Mouse (Mus musculus) heart, adult 2 months (tissue): ENCODE measurements around the gene Cdk17. TPM values are rescaled to one million over a fixed set of nuclear protein-coding genes. Genes with fewer than 3 reads are reported as not detected.
A peak's percentile ranks its signal among the peaks of the same experiment; 100 is the strongest.

Experiments
- DNase-seq, 2 experiments: peaks; one replicate each; pipeline ENCODE4 v3.0.0; 2021
- H3K27ac ChIP-seq: fragments of 200-600 bp; 2 replicates; pipeline ENCODE4 v1.8.1; 2022
- H3K27me3 ChIP-seq: fragments of 200-500 bp; 2 replicates; pipeline ENCODE4 v1.6.1; 2012; ENCODE audit warnings: mild to moderate bottlenecking, low read length, inconsistent platforms, mixed read lengths; ENCODE audit not compliant: control insufficient read depth, insufficient read depth
- H3K36me3 ChIP-seq: fragments of 200-500 bp; 2 replicates; pipeline ENCODE4 v1.6.1; 2012; ENCODE audit warnings: low read length, inconsistent platforms; ENCODE audit not compliant: control insufficient read depth, insufficient read depth
- H3K4me1 ChIP-seq: fragments of 200-500 bp; 2 replicates; pipeline ENCODE4 v1.6.1; 2011; ENCODE audit warnings: low read length; ENCODE audit not compliant: control insufficient read depth, insufficient read depth
- H3K4me3 ChIP-seq: fragments of 200-600 bp; 2 replicates; pipeline ENCODE4 v1.8.1; 2022
- H3K79me2 ChIP-seq: fragments of 200-500 bp; replicated peaks from 2 replicates; pipeline ENCODE4 v1.6.1; 2012; ENCODE audit warnings: mild to moderate bottlenecking, inconsistent platforms, low read length, moderate library complexity, mixed read lengths; ENCODE audit not compliant: control insufficient read depth, insufficient read depth
- H3K9ac ChIP-seq: fragments of 200-500 bp; 2 replicates; pipeline ENCODE4 v1.6.1; 2012; ENCODE audit warnings: low read depth, mild to moderate bottlenecking, control low read depth, inconsistent platforms, low read length, mixed read lengths
- EP300 ChIP-seq: fragments of 200-500 bp; IDR thresholded peaks from 2 replicates; pipeline ENCODE4 v1.6.1; 2011; ENCODE audit warnings: low read depth, low read length, control low read depth; ENCODE audit not compliant: insufficient read depth
- POLR2A ChIP-seq: fragments of 200-500 bp; IDR thresholded peaks from 2 replicates; pipeline ENCODE4 v1.6.1; 2011; ENCODE audit warnings: mild to moderate bottlenecking, low read depth, low read length, control low read depth; ENCODE audit not compliant: insufficient read depth
- WGBS: fragments of 180-500 bp; shearing (Covaris S2); methylation state at CpG from one replicate; pipeline ENCODE4 v1.1.7; 2018; 5-methylcytosine and 5-hydroxymethylcytosine counted together
- intact Hi-C: fragments of 180-260 bp; cut with DNase I; formaldehyde crosslinking; loops from one replicate; pipeline ENCODE4 v1.15.1; 2025
- microRNA-seq, 2 experiments: library from miRNA; unstranded; fragments of <30 nt; microRNA quantifications; one replicate each; pipeline ENCODE4 v1.2.0; 2021
- polyA plus RNA-seq: library from polyadenylated mRNA; depleted of rRNA; stranded (reverse); fragments of >200 nt; gene quantifications from 2 replicates; pipeline ENCODE4 v1.2.3, GENCODE M21; 2012; rRNA removed
- total RNA-seq, 2 experiments: library from RNA; stranded (reverse); gene quantifications; 2 replicates each; pipeline ENCODE4 v1.2.3; 2021

The Cdk17 gene
- total and polyA plus RNA-seq, 3 experiments, result 14.3 to 18.8 (median 16.6) TPM

DNA sequence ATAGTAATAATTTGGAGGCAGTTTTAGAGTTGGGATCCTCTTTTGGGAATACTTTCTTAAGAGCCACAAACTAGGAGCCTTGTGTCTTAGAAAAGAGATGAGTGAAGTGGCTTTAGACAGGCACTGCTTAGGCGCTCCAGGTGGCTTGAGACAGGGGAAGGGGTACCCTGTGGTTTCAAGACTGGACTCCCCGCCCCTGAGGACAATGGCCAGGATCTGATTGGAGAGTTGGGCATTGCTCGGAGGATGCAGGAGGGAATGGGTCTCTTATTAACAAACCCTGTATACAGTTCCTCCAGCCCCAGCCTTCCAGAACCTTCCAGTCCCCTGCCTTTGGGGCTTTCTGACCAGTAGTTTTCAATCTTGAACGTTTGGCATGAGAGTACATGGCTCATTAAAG is 150.9 kb downstream of the Cdk17 start:
- Histone ChIP-seq H3K4me3 (peak overlapping the region; percentile 68), H3K27me3 (no peaks in the 10 kb centered on the region), H3K36me3 (peaks cover 6% of the 10 kb centered on the region), H3K4me1 (peaks cover 2% of the 10 kb centered on the region), H3K27ac (peak overlapping the region; percentile 100), H3K9ac (peak overlapping the region; percentile 9; the same call in 1 of the 2 replicates), H3K79me2 (no peaks in the 10 kb centered on the region)
- no peak for DNase-seq
- 19% methylated on average over 4 of the region's 4 CpGs for WGBS
- TF ChIP-seq EP300, result no peak
- TF ChIP-seq POLR2A, result peak; percentile 34; the same call in 1 of the 2 replicates
- intact Hi-C loops, result loop anchor here (2.0 kb wide), 2 partner anchors 25 to 63 kb away; no protein-coding TSS in a partner anchor

Small RNAs within 50 kb of the gene (microRNA-seq; reads per million reads assigned to microRNA genes)
- gene Mir1931, result 0 to 0.56 reads per million in 2 experiments

Other genes with a start within 250 kb of the Cdk17 start
- under 1 TPM; 0.26 to 0.82 TPM for gene Cfap54, start 79.3 kb upstream of the Cdk17 start, total RNA-seq
- gene Cfap54, start 79.3 kb upstream of the Cdk17 start, polyA plus RNA-seq, result 0.18 and 0.47 TPM in 2 replicates
- 10 to 100 TPM; 33.8 to 39.4 TPM for gene Elk3, start 150.3 kb downstream of the Cdk17 start, total RNA-seq
- 31.9 and 32.1 TPM in 2 replicates for gene Elk3, start 150.3 kb downstream of the Cdk17 start, polyA plus RNA-seq